Mouse (Mus musculus): Measurements from ENCODE around the gene Pnn.

DNA sequence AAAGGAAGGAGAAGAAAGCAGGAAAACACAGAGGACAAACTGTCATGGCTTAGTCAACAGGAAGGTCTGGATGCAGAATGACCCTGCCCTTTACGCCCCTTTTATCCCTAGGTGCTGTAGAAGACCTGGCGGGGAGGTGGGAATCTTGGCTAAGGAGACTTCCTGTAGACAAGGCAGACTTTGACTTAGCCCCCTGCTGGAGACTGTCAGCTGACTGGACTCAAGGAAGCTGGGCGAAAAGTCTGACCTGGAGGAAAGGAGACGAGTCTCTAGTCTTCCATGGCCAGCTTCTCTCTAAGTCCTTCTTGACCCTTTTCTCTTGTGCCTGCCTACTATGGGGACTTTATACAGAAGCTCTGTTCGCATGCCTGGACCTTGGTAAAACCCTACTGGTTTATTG, 17.8 kb downstream of the Pnn start:
- no peak for TF ChIP-seq CTCF (IDR thresholded peaks at IDR 0.05; ENCODE audit: extremely low read depth, insufficient read length, insufficient replicate concordance, low read depth, low read length)
- TF ChIP-seq POLR2A (IDR thresholded peaks at IDR 0.05; ENCODE audit: low read depth, low read length), result no peak
